Comparison of ENCODE assay signal across 8 mouse cellular contexts in genomic region chr4:44072146-44072872, GRCm38 (mm10). TPM values are rescaled to one million over a fixed set of nuclear protein-coding genes. Genes with fewer than 3 reads are reported as not detected.
DNase-seq lines count a peak whose midpoint lies in the region; ATAC-seq and TF ChIP-seq lines count a peak whose summit lies in the region.

No protein-coding gene starts in this region.

- no peaks in the 10 kb centered on the region; the same call in 1 of the 2 replicates for H3K36me3 ChIP-seq in erythroblast, embryonic 14.5 days (ENCODE audit: control insufficient read depth)
- H3K36me3 ChIP-seq in heart, embryonic 12.5 days, result no peaks in the 10 kb centered on the region
- no peaks in the 10 kb centered on the region for H3K36me3 ChIP-seq in kidney, embryonic 16.5 days (ENCODE audit: insufficient read depth, low read length)
- no peaks in the 10 kb centered on the region for H3K36me3 ChIP-seq in liver, adult 2 months (ENCODE audit: control insufficient read depth, insufficient read depth, low read length)

- peaks cover 3% of the 10 kb centered on the region; the same call in 1 of the 2 replicates for H3K79me2 ChIP-seq in liver, adult 2 months (ENCODE audit: control insufficient read depth, insufficient read depth, low read length)

- H3K4me3 ChIP-seq in erythroblast, embryonic 14.5 days (replicated peaks), result peak overlapping the region; percentile 73
- H3K4me3 ChIP-seq in heart, embryonic 12.5 days, result peak overlapping the region; percentile 84
- H3K4me3 ChIP-seq in kidney, embryonic 16.5 days (ENCODE audit: low read length), result peak overlapping the region; percentile 98
- peak overlapping the region; percentile 71 for H3K4me3 ChIP-seq in liver, adult 2 months (ENCODE audit: insufficient read depth, low read depth, low read length)

- peak; percentile 96 for ATAC-seq in heart, embryonic 12.5 days (ENCODE audit: insufficient number of reproducible peaks, low FRiP score)
- ATAC-seq in kidney, embryonic 16.5 days (ENCODE audit: low FRiP score, low TSS enrichment), result peak; percentile 98
- ATAC-seq in monocyte, adult 5-6 weeks (replicated peaks; ENCODE audit: insufficient number of reproducible peaks, low FRiP score, low TSS enrichment, poor library complexity, severe bottlenecking), result peak; percentile 94

- no peaks in the 10 kb centered on the region for H3K9me3 ChIP-seq in erythroblast, embryonic 14.5 days (ENCODE audit: control insufficient read depth, low read length)
- H3K9me3 ChIP-seq in heart, embryonic 12.5 days (replicated peaks), result no peaks in the 10 kb centered on the region
- H3K9me3 ChIP-seq in kidney, embryonic 16.5 days (ENCODE audit: low read length), result no peaks in the 10 kb centered on the region

- H3K4me2 ChIP-seq in heart, embryonic 12.5 days, result peak overlapping the region; percentile 76
- peak overlapping the region; percentile 78 for H3K4me2 ChIP-seq in kidney, embryonic 16.5 days (replicated peaks; ENCODE audit: low read depth, low read length)

- TF ChIP-seq POLR2A in liver, adult 2 months (IDR thresholded peaks at IDR 0.05; ENCODE audit: extremely low read depth, insufficient read depth, low read length), result peak; percentile 52; the same call in 1 of the 2 replicates

- WGBS in heart, embryonic 12.5 days, result under 1% methylated on average over 70 of the region's 70 CpGs
- under 1% methylated on average over 68 of the region's 70 CpGs for WGBS in kidney, embryonic 16.5 days
- under 1% methylated on average over 66 of the region's 70 CpGs for WGBS in liver, adult 2 months

- H3K27me3 ChIP-seq in erythroblast, embryonic 14.5 days (ENCODE audit: control insufficient read depth), result no peaks in the 10 kb centered on the region
- H3K27me3 ChIP-seq in heart, embryonic 12.5 days (replicated peaks), result no peaks in the 10 kb centered on the region
- H3K27me3 ChIP-seq in kidney, embryonic 16.5 days (ENCODE audit: insufficient read depth, low read length), result no peaks in the 10 kb centered on the region
- H3K27me3 ChIP-seq in liver, adult 2 months (ENCODE audit: control insufficient read depth, insufficient read depth, low read length), result no peaks in the 10 kb centered on the region

- peak overlapping the region; percentile 89 for H3K9ac ChIP-seq in heart, embryonic 12.5 days
- H3K9ac ChIP-seq in kidney, embryonic 16.5 days (replicated peaks; ENCODE audit: low read length), result peak overlapping the region; percentile 85
- peak overlapping the region; percentile 93 for H3K9ac ChIP-seq in liver, adult 2 months (ENCODE audit: low read depth, low read length)

- no peak for TF ChIP-seq CTCF in liver, adult 2 months (IDR thresholded peaks at IDR 0.05; ENCODE audit: low read depth, low read length)

- peak; percentile 90 for DNase-seq in CD4-positive helper T cell, adult 2 months (ENCODE audit: low read depth, low spot score)
- peak; percentile 70 for DNase-seq in brain, embryonic 18.5 days (ENCODE audit: low read depth, low spot score)
- DNase-seq in liver, adult 2 months (ENCODE audit: extremely low read depth, low read depth, low spot score), result peak; percentile 89
- peak; percentile 92 to 93 for DNase-seq in spleen, postnatal 36 days (ENCODE audit: low spot score in 2 of 2)

- peaks cover 71% of the 10 kb centered on the region for H3K4me1 ChIP-seq in erythroblast, embryonic 14.5 days (ENCODE audit: control insufficient read depth)
- H3K4me1 ChIP-seq in heart, embryonic 12.5 days (replicated peaks), result peaks cover 31% of the 10 kb centered on the region
- H3K4me1 ChIP-seq in kidney, embryonic 16.5 days (ENCODE audit: insufficient read depth, low read length), result peaks cover 19% of the 10 kb centered on the region
- H3K4me1 ChIP-seq in liver, adult 2 months (ENCODE audit: control insufficient read depth, insufficient read depth, low read length), result peaks cover 12% of the 10 kb centered on the region

- peak overlapping the region; percentile 96 for H3K27ac ChIP-seq in heart, embryonic 12.5 days (ENCODE audit: poor library complexity, severe bottlenecking)
- H3K27ac ChIP-seq in kidney, embryonic 16.5 days (ENCODE audit: low read length), result peak overlapping the region; percentile 81
- H3K27ac ChIP-seq in liver, adult 2 months (replicated peaks; ENCODE audit: insufficient read depth, low read depth, low read length), result peak overlapping the region; percentile 95

RNA-seq across cellular contexts. Expression of gene Gne, which starts 11.7 kb away (rescaled TPM):
- 0.68 and 0.76 TPM in 2 replicates for polyA plus RNA-seq in erythroblast, embryonic 14.5 days (2012)
- 35.6 and 36.3 TPM in 2 replicates for polyA plus RNA-seq in heart, embryonic 12.5 days (2016; fragmentation: Nextera tagmentation; extraction: Ambion mirVana)
- 26.4 and 26.6 TPM in 2 replicates for polyA plus RNA-seq in kidney, embryonic 16.5 days (2015; fragmentation: Nextera tagmentation; extraction: Ambion mirVana)
- 318 and 329 TPM in 2 replicates for total RNA-seq in liver, adult 2 months (2014; rRNA removed)
- polyA plus RNA-seq in liver, adult 2 months (2012; rRNA removed), result 85.5 and 87.9 TPM in 2 replicates
- total RNA-seq in monocyte, adult 5-6 weeks (2017), result 12.7 to 24.4 TPM (median 19.1 TPM) in 3 replicates

Comparison
In these comparisons a context has a peak if more than half of its experiments do, and no peak if none do; other contexts are left out.
1. Peak in every context shown above with its lines: DNase-seq, ATAC-seq, H3K4me3 ChIP-seq and H3K27ac ChIP-seq.
2. RNA of gene Gne, which starts 11.7 kb away (polyA plus RNA-seq): 85.5 to 87.9 TPM in liver, adult 2 months, 35.6 to 36.3 TPM in heart, embryonic 12.5 days and 26.4 to 26.6 TPM in kidney, embryonic 16.5 days; 0.68 to 0.76 TPM in erythroblast, embryonic 14.5 days; every median in the first group is over 10 times any median in the second.